Mouse (Mus musculus): Measurements from ENCODE around the gene Cnih1. TPM values are rescaled to one million over a fixed set of nuclear protein-coding genes. Genes with fewer than 3 reads are reported as not detected.

The Cnih1 gene
- polyA plus RNA-seq, 1 experiment from 2014 or later = 204 TPM

Other genes starting within 250 kb of the Cnih1 start
- 53.8 and 61.1 TPM in 2 replicates for gene Cdkn3, start 27.9 kb downstream of the Cnih1 start, polyA plus RNA-seq (2015; fragmentation: Nextera tagmentation; extraction: Ambion mirVana)
- gene Gmfb, start 33.8 kb upstream of the Cnih1 start, polyA plus RNA-seq (2015; fragmentation: Nextera tagmentation; extraction: Ambion mirVana) = 47.5 and 51.2 TPM in 2 replicates
- gene Cgrrf1, start 43.7 kb upstream of the Cnih1 start, polyA plus RNA-seq (2015; fragmentation: Nextera tagmentation; extraction: Ambion mirVana) = 21.9 and 24.0 TPM in 2 replicates
- 4.2 and 4.7 TPM in 2 replicates for gene Samd4, start 94.4 kb upstream of the Cnih1 start, polyA plus RNA-seq (2015; fragmentation: Nextera tagmentation; extraction: Ambion mirVana)